12 mouse cellular contexts compared by ENCODE assay signal in the genomic region with DNA sequence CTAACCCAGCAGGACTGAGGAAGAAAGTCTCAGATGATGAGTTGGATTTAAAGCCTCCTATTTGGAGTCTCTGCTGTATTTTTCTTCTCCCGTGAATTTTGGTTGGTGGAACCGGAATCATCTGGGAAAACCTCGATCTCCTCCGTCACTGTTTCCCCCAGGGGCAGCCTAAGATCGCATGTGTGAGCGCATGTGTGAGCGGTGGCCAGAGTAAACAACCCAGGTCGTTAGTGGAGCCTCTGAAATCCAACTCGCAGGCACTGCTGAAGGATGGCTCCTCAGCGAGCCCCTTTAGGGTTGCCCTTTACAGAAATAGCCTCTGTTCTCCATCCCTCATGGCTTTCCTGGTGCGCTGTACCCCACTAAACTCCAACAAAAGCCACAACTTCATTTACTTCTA. TPM values are rescaled to one million over a fixed set of nuclear protein-coding genes. Genes with fewer than 3 reads are reported as not detected.
DNase-seq lines count a peak whose midpoint lies in the region; ATAC-seq and TF ChIP-seq lines count a peak whose summit lies in the region.
"Had no signal": no experiment of that assay in that cellular context is flagged by ENCODE, and none has a peak within 500 bp of the region (broad histone marks: within the 10 kb centered on the region; RNA-seq: fewer than 3 reads in every experiment).

No protein-coding gene starts in this region.

- no peak for TF ChIP-seq POLR2A in lung, adult 2 months (IDR thresholded peaks at IDR 0.05; ENCODE audit: borderline replicate concordance, extremely low read depth, low read depth, low read length)

- H3K4me2 ChIP-seq in embryonic facial prominence, embryonic 14.5 days (ENCODE audit: low read depth, low read length): peak overlapping the region; percentile 3; the same call in 1 of the 2 replicates
- H3K4me2 ChIP-seq in lung, postnatal 0 days (replicated peaks; ENCODE audit: low read depth, low read length): no peak overlapping the region
- peak overlapping the region; percentile 35 for H3K4me2 ChIP-seq in stomach, embryonic 16.5 days (ENCODE audit: low read depth, low read length)
- H3K4me2 ChIP-seq: embryonic facial prominence, embryonic 15.5 days had no signal

- no peak for TF ChIP-seq CTCF in lung, postnatal 0 days (IDR thresholded peaks at IDR 0.05)
- TF ChIP-seq CTCF in lung, adult 2 months (IDR thresholded peaks at IDR 0.05; ENCODE audit: insufficient read depth, low read length): no peak

- H3K4me3 ChIP-seq in embryonic facial prominence, embryonic 14.5 days (ENCODE audit: low read depth, low read length): no peak overlapping the region
- H3K4me3 ChIP-seq in embryonic facial prominence, embryonic 10.5 days: no peak overlapping the region
- H3K4me3 ChIP-seq in lung, postnatal 0 days (ENCODE audit: low read depth, low read length): no peak overlapping the region
- H3K4me3 ChIP-seq in lung, adult 2 months (replicated peaks; ENCODE audit: extremely low read depth, low read depth, low read length): no peak overlapping the region
- H3K4me3 ChIP-seq in stomach, embryonic 16.5 days (replicated peaks; ENCODE audit: low read length): no peak overlapping the region; the same call in 1 of the 2 replicates
- H3K4me3 ChIP-seq: embryonic facial prominence, embryonic 15.5 days had no signal

- H3K9ac ChIP-seq in embryonic facial prominence, embryonic 14.5 days (ENCODE audit: low read depth, low read length): no peak overlapping the region
- no peak overlapping the region for H3K9ac ChIP-seq in lung, postnatal 0 days (replicated peaks; ENCODE audit: low read depth)
- no peak overlapping the region for H3K9ac ChIP-seq in stomach, embryonic 16.5 days (ENCODE audit: low read length)
- H3K9ac ChIP-seq: embryonic facial prominence, embryonic 15.5 days had no signal

- WGBS in embryonic facial prominence, embryonic 14.5 days: 41% methylated on average over 11 of the region's 11 CpGs
- 56% methylated on average over 11 of the region's 11 CpGs for WGBS in embryonic facial prominence, embryonic 10.5 days
- 41% methylated on average over 11 of the region's 11 CpGs for WGBS in lung, postnatal 0 days
- WGBS in lung, adult 2 months: 48% methylated on average over 11 of the region's 11 CpGs
- 29% methylated on average over 11 of the region's 11 CpGs for WGBS in stomach, embryonic 16.5 days

- peak; percentile 50 for DNase-seq in embryonic facial prominence, embryonic 14.5 days (ENCODE audit: low spot score)
- no peak for DNase-seq in embryonic facial prominence, embryonic 10.5 days (ENCODE audit: low spot score)
- peak; percentile 28 for DNase-seq in lung, postnatal 0 days (ENCODE audit: low spot score)
- DNase-seq in lung, adult 2 months: no peak
- DNase-seq in heart, postnatal 36 days: peak; percentile 25 to 35
- DNase-seq in spleen, postnatal 36 days (ENCODE audit: low spot score in 2 of 2): no peak
- DNase-seq: adrenal gland, adult 2 months; cerebellum, adult 2 months; thymus, postnatal 4 days had no signal

- no peak overlapping the region for H3K27ac ChIP-seq in embryonic facial prominence, embryonic 14.5 days (replicated peaks; ENCODE audit: low read depth, low read length)
- H3K27ac ChIP-seq in embryonic facial prominence, embryonic 10.5 days (replicated peaks): no peak overlapping the region
- no peak overlapping the region for H3K27ac ChIP-seq in lung, postnatal 0 days (ENCODE audit: low read length)
- H3K27ac ChIP-seq in stomach, embryonic 16.5 days (ENCODE audit: low read length): no peak overlapping the region
- H3K27ac ChIP-seq: embryonic facial prominence, embryonic 15.5 days had no signal

- H3K4me1 ChIP-seq in embryonic facial prominence, embryonic 14.5 days (ENCODE audit: control insufficient read depth, insufficient read depth, low read length): no peaks in the 10 kb centered on the region; the same call in 1 of the 2 replicates
- peaks cover 12% of the 10 kb centered on the region for H3K4me1 ChIP-seq in embryonic facial prominence, embryonic 10.5 days
- no peaks in the 10 kb centered on the region for H3K4me1 ChIP-seq in lung, postnatal 0 days (ENCODE audit: insufficient read depth, low read depth, low read length)
- H3K4me1 ChIP-seq in lung, adult 2 months (ENCODE audit: control insufficient read depth, insufficient read depth, low read length): no peaks in the 10 kb centered on the region; the same call in 1 of the 2 replicates
- peaks cover 8% of the 10 kb centered on the region; the same call in 1 of the 2 replicates for H3K4me1 ChIP-seq in stomach, embryonic 16.5 days (ENCODE audit: control insufficient read depth, insufficient read depth, low read length)
- H3K4me1 ChIP-seq: embryonic facial prominence, embryonic 15.5 days had no signal

- intact Hi-C loops in heart, postnatal 36 days (cut with DNase I): no loop called here

- ATAC-seq in embryonic facial prominence, embryonic 14.5 days (ENCODE audit: low read depth): peak; percentile 12; the same call in 1 of the 2 replicates
- ATAC-seq in lung, postnatal 0 days: no peak
- ATAC-seq in stomach, embryonic 16.5 days (ENCODE audit: insufficient read depth, low FRiP score): no peak
- no peak for ATAC-seq in CD4-positive, CD25-positive, alpha-beta regulatory T cell, adult 4 months

- H3K36me3 ChIP-seq in embryonic facial prominence, embryonic 14.5 days (ENCODE audit: control insufficient read depth, insufficient read depth, low read length): no peaks in the 10 kb centered on the region
- no peaks in the 10 kb centered on the region; the same call in 1 of the 2 replicates for H3K36me3 ChIP-seq in embryonic facial prominence, embryonic 10.5 days (replicated peaks)
- H3K36me3 ChIP-seq in lung, postnatal 0 days (ENCODE audit: insufficient read depth, low read length): no peaks in the 10 kb centered on the region
- H3K36me3 ChIP-seq in stomach, embryonic 16.5 days (ENCODE audit: control insufficient read depth, insufficient read depth, low read length): 0 out of 2 replicates have a peak, but pooled peaks cover 8% of the 10 kb centered on the region

- H3K27me3 ChIP-seq in embryonic facial prominence, embryonic 14.5 days (replicated peaks; ENCODE audit: control insufficient read depth, insufficient read depth, low read length): no peaks in the 10 kb centered on the region
- no peaks in the 10 kb centered on the region for H3K27me3 ChIP-seq in embryonic facial prominence, embryonic 10.5 days (replicated peaks; ENCODE audit: low read depth, poor library complexity, severe bottlenecking)
- H3K27me3 ChIP-seq in lung, postnatal 0 days (replicated peaks; ENCODE audit: insufficient read depth, low read length): no peaks in the 10 kb centered on the region
- no peaks in the 10 kb centered on the region for H3K27me3 ChIP-seq in stomach, embryonic 16.5 days (ENCODE audit: control insufficient read depth, insufficient read depth, low read length)
- H3K27me3 ChIP-seq: embryonic facial prominence, embryonic 15.5 days had no signal

- TF ChIP-seq EP300 in lung, postnatal 0 days (IDR thresholded peaks at IDR 0.05): no peak

- peaks cover 10% of the 10 kb centered on the region; the same call in 1 of the 2 replicates for H3K9me3 ChIP-seq in embryonic facial prominence, embryonic 14.5 days (ENCODE audit: control insufficient read depth, low read length)
- peaks cover 10% of the 10 kb centered on the region; the same call in 1 of the 2 replicates for H3K9me3 ChIP-seq in embryonic facial prominence, embryonic 10.5 days
- no peaks in the 10 kb centered on the region for H3K9me3 ChIP-seq in lung, postnatal 0 days (ENCODE audit: low read length)
- H3K9me3 ChIP-seq in stomach, embryonic 16.5 days (replicated peaks; ENCODE audit: control insufficient read depth, low read length): 0 out of 2 replicates have a peak, but pooled peaks cover 8% of the 10 kb centered on the region
- H3K9me3 ChIP-seq: embryonic facial prominence, embryonic 15.5 days had no signal

RNA-seq across cellular contexts. Expression of a gene that starts 37.2 kb away (rescaled TPM):
- polyA plus RNA-seq in embryonic facial prominence, embryonic 14.5 days (2014; fragmentation: Nextera tagmentation; extraction: Ambion mirVana): 19.1 and 21.5 TPM in 2 replicates
- polyA plus RNA-seq in embryonic facial prominence, embryonic 10.5 days (2016; fragmentation: Nextera tagmentation; extraction: Ambion mirVana): 32.9 TPM in 2 replicates
- 15.3 and 18.0 TPM in 2 replicates for polyA plus RNA-seq in lung, postnatal 0 days (2015; fragmentation: Nextera tagmentation; extraction: Ambion mirVana)
- polyA plus RNA-seq in lung, adult 2 months (2012; rRNA removed): 12.1 and 18.5 TPM in 2 replicates
- total RNA-seq in heart, postnatal 36 days (2021): 10 to 100 TPM; 15.3 to 18.5 TPM
- polyA plus RNA-seq in stomach, embryonic 16.5 days (2015; fragmentation: Nextera tagmentation; extraction: Ambion mirVana): 30.9 and 31.7 TPM in 2 replicates
- polyA plus RNA-seq in CD4-positive, CD25-positive, alpha-beta regulatory T cell, adult 4 months (2017; shearing (Covaris generic)): 10 to 100 TPM; 37.0 to 38.7 TPM

Comparison
In these comparisons a context has a peak if more than half of its experiments do, and no peak if none do; other contexts are left out.
1. DNase-seq: peak in embryonic facial prominence, embryonic 14.5 days (single experiment), lung, postnatal 0 days (single experiment) and heart, postnatal 36 days (2 of 2); none in embryonic facial prominence, embryonic 10.5 days (single experiment), lung, adult 2 months (single experiment) and spleen, postnatal 36 days (0 of 2).